Mouse (Mus musculus) stomach, embryonic 15.5 days (tissue): ENCODE measurements at regions not wholly inside any gene's neighbourhood (a gene's known extent, or its start where the extent isn't known, plus 50 kb on each side); places are given as distances from the start of the nearest gene placed in this dataset.

Experiments used
- ATAC-seq: fragments of 200-750 bp; cut with Nextera tagmentation; 2 replicates; pipeline ENCODE4 v1.8.0; 2017; ENCODE audit warnings: low read depth, moderate number of reproducible peaks, moderate TSS enrichment; ENCODE audit not compliant: insufficient read depth, low FRiP score
- H3K27ac ChIP-seq: fragments of 300-500 bp; sonication (generic); 2 replicates; pipeline ENCODE4 v1.5.1; 2015; ENCODE audit warnings: mild to moderate bottlenecking, inconsistent platforms
- H3K27me3 ChIP-seq: fragments of 300-500 bp; sonication (generic); replicated peaks from 2 replicates; pipeline ENCODE4 v1.6.1; 2015; ENCODE audit warnings: inconsistent platforms
- H3K36me3 ChIP-seq: fragments of 300-500 bp; sonication (generic); 2 replicates; pipeline ENCODE4 v1.6.1; 2015; ENCODE audit warnings: inconsistent platforms
- H3K4me1 ChIP-seq: fragments of 300-500 bp; sonication (generic); 2 replicates; pipeline ENCODE4 v1.6.1; 2015; ENCODE audit warnings: inconsistent platforms
- H3K4me2 ChIP-seq: fragments of 300-500 bp; sonication (generic); 2 replicates; pipeline ENCODE4 v1.6.1; 2015; ENCODE audit warnings: mild to moderate bottlenecking, inconsistent platforms
- H3K4me3 ChIP-seq: fragments of 300-500 bp; sonication (generic); replicated peaks from 2 replicates; pipeline ENCODE4 v1.5.1; 2015; ENCODE audit warnings: inconsistent platforms
- H3K9ac ChIP-seq: fragments of 300-500 bp; sonication (generic); 2 replicates; pipeline ENCODE4 v1.6.1; 2015; ENCODE audit warnings: inconsistent platforms
- H3K9me3 ChIP-seq: fragments of 300-500 bp; sonication (generic); 2 replicates; pipeline ENCODE4 v1.6.1; 2016; ENCODE audit warnings: inconsistent platforms
- WGBS: fragments of 180-500 bp; shearing (Covaris S2); methylation state at CpG from one replicate; pipeline ENCODE4 v1.1.7; 2015; 5-methylcytosine and 5-hydroxymethylcytosine counted together

GRCm38 (mm10) chr15:37166744-37167143 is 159.2 kb upstream of the Zfp706 start:
- no peak overlapping the region for H3K4me2 ChIP-seq
- 77% methylated on average over 3 of the region's 3 CpGs for WGBS
- no peaks in the 10 kb centered on the region for H3K9me3 ChIP-seq
- H3K27me3 ChIP-seq, result no peaks in the 10 kb centered on the region
- ATAC-seq, result no peak
- no peaks in the 10 kb centered on the region for H3K36me3 ChIP-seq
- no peak overlapping the region for H3K9ac ChIP-seq
- H3K4me3 ChIP-seq, result no peak overlapping the region
- no peak overlapping the region for H3K27ac ChIP-seq
- H3K4me1 ChIP-seq, result no peaks in the 10 kb centered on the region

DNA sequence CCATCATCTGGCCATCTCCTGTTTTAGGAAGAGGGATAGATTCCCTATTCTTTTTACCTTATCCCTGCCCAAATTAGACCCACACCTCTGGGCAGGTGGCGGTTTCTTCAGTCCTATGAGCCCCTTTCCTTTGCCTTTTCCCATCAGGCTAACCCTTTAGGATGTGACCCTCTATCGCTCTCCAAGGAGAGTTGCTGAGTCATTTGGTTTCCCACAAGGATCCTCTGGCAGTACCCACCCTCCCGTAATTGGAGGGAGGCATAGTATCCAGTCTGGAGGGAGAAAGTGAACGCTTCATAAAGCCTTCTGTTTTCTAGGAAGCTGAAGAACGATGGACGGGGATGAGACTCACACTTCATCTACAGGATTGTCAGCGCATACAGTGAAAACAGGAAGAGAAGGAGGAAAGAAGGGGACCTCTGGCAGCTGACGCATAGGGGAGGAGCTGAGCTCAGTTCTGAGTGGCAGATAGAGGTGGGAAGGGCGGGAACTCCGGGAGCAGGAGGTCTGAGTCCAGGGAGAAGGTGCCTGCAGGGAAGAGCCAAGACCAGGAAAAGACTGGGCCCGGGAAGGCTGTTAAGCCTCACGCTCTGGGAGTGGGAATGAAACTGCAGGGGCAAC is 158.4 kb upstream of the Zfp706 start:
- ATAC-seq, result peak; percentile 79; the same call in 1 of the 2 replicates
- Histone ChIP-seq H3K4me3 (no peak overlapping the region), H3K4me1 (no peaks in the 10 kb centered on the region), H3K27ac (no peak overlapping the region), H3K27me3 (no peaks in the 10 kb centered on the region), H3K36me3 (no peaks in the 10 kb centered on the region), H3K4me2 (peak overlapping the region; percentile 36), H3K9ac (no peak overlapping the region), H3K9me3 (no peaks in the 10 kb centered on the region)
- 20% methylated on average over 12 of the region's 12 CpGs for WGBS

DNA sequence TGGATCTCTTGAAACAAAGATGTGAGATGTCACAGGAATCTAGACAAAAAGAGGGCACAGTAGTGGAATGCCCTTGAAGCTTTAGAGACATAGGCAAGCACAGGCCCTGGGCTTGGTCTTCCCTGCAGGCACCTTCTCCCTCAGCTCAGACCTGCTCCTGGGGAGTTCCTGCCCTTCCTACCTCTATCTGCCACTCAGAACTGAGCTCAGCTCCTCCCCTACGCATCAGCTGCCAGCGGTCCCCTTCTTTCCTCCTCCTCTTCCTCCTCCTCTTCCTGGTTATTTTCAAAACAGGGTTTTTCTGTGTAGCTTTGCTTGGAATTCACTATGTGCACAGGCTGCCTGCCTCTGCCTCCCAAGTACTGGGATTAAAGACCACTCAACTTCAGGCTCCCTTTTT is 157.6 kb upstream of the Zfp706 start:
- Histone ChIP-seq H3K27me3 (no peaks in the 10 kb centered on the region), H3K4me2 (no peak overlapping the region), H3K4me3 (no peak overlapping the region), H3K4me1 (no peaks in the 10 kb centered on the region), H3K27ac (no peak overlapping the region), H3K36me3 (no peaks in the 10 kb centered on the region), H3K9me3 (no peaks in the 10 kb centered on the region), H3K9ac (no peak overlapping the region)
- 49% methylated on average over 2 of the region's 2 CpGs for WGBS
- no peak for ATAC-seq

GRCm38 (mm10) chr15:37164191-37165135 is 156.9 kb upstream of the Zfp706 start:
- no peaks in the 10 kb centered on the region for H3K27me3 ChIP-seq
- H3K4me2 ChIP-seq, result no peak overlapping the region
- no peak for ATAC-seq
- no peaks in the 10 kb centered on the region for H3K4me1 ChIP-seq
- no peak overlapping the region for H3K27ac ChIP-seq
- no peak overlapping the region for H3K4me3 ChIP-seq
- no peaks in the 10 kb centered on the region for H3K36me3 ChIP-seq
- no peaks in the 10 kb centered on the region for H3K9me3 ChIP-seq
- WGBS, result 39% methylated on average over 15 of the region's 15 CpGs
- no peak overlapping the region for H3K9ac ChIP-seq

DNA sequence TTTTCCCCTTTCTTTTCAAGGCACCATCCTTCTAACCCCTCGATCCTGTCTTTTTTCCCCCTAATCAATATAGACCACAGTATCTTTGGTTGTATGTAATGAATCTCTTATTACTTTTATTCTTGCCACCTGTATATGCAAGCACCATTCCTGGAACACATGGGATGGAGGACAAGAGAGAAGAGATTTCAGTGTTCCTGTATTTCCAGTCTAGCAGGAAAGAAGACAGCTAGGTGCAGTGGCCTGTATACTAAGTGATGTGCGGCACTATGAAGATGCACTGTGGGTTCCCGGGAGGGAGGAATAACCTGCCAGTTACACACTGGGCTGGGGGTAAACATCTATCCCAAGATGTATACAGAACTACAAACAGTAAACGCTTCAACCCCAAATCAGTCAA is 152.4 kb upstream of the Zfp706 start:
- Histone ChIP-seq H3K4me1 (no peaks in the 10 kb centered on the region), H3K27ac (peak overlapping the region; percentile 35; the same call in 1 of the 2 replicates), H3K9me3 (no peaks in the 10 kb centered on the region), H3K4me2 (no peak overlapping the region), H3K36me3 (no peaks in the 10 kb centered on the region), H3K9ac (no peak overlapping the region), H3K4me3 (no peak overlapping the region), H3K27me3 (no peaks in the 10 kb centered on the region)
- no peak for ATAC-seq
- WGBS, result 65% methylated on average over 4 of the region's 4 CpGs

DNA sequence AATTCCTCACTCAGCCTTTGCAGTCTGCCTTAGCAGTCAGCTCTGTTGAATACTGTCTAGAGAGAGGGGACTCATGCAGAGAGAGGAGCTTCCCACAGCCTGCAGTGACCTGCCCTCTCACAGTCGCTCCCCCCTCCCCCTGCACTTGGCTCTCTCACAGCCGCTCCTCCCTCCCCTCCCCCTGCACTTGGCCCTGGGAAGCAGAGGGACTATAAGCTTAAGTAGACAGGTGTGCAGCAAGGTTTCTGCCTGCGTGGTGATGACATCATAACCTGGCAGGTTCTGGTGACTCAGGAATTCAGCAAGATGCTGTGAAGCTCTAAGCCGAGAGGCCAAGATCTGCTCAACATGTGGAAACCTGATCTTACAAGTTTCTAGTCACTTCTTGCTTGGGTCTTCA is 151.8 kb upstream of the Zfp706 start:
- H3K36me3 ChIP-seq, result no peaks in the 10 kb centered on the region
- H3K4me3 ChIP-seq, result no peak overlapping the region
- H3K27ac ChIP-seq, result 0 out of 2 replicates have a peak overlapping the region, but pooled peaks have one; percentile 35
- no peaks in the 10 kb centered on the region for H3K27me3 ChIP-seq
- WGBS, result 2% methylated on average over 4 of the region's 4 CpGs
- no peaks in the 10 kb centered on the region for H3K4me1 ChIP-seq
- no peak overlapping the region for H3K4me2 ChIP-seq
- H3K9ac ChIP-seq, result no peak overlapping the region
- peak; percentile 60; the same call in 1 of the 2 replicates for ATAC-seq
- no peaks in the 10 kb centered on the region for H3K9me3 ChIP-seq

DNA sequence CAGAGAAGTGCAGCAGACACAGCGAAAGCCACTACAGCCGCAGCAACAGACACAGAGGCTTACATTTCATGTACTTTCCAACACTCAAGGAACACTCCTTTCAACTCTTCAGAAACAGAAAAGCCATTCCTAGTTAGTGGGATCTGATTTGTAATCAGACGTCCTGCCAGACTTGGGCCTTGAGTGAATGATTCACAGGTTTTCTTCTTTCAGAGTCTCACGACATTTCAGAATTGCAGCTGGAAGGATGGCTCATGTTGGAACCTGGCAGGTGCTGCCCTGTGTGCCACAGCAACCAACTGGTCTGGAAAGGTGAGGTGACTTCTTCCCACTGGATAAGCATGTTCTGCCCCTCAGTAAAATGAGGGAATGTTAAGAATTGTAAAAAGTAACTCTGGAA is 149.8 kb upstream of the Zfp706 start:
- ATAC-seq, result no peak
- 44% methylated on average over 4 of the region's 4 CpGs for WGBS
- Histone ChIP-seq H3K4me1 (no peaks in the 10 kb centered on the region), H3K9ac (no peak overlapping the region), H3K36me3 (no peaks in the 10 kb centered on the region), H3K27me3 (no peaks in the 10 kb centered on the region), H3K4me2 (no peak overlapping the region), H3K4me3 (no peak overlapping the region), H3K27ac (no peak overlapping the region), H3K9me3 (no peaks in the 10 kb centered on the region)

GRCm38 (mm10) chr15:37154934-37155333 is 147.4 kb upstream of the Zfp706 start:
- Histone ChIP-seq H3K27me3 (no peaks in the 10 kb centered on the region), H3K27ac (no peak overlapping the region), H3K4me1 (no peaks in the 10 kb centered on the region), H3K4me3 (no peak overlapping the region), H3K36me3 (no peaks in the 10 kb centered on the region), H3K9ac (no peak overlapping the region), H3K9me3 (no peaks in the 10 kb centered on the region), H3K4me2 (no peak overlapping the region)
- WGBS, result 86% methylated on average over 4 of the region's 4 CpGs
- ATAC-seq, result no peak

DNA sequence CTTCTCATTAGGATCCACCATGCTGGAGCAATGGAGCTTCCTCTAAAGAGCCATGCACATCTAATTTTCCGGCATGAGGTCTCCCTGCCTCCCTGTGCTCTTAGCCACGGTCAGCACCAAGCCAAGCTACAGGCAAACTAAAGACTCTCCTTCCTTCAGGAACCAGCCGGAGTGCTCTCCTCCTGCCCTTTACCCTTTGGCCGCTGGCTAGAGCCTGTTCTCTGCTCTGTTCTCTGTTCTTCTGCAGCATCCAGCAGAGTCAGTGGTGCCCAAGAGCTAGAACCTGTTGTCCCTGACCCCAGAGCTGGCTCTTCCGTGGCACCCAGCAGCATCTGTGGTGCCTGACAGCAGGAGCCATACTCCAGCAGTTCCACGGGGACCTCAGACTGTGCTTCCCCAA is 145.6 kb upstream of the Zfp706 start:
- H3K9ac ChIP-seq, result no peak overlapping the region
- H3K4me2 ChIP-seq, result no peak overlapping the region
- no peak overlapping the region for H3K4me3 ChIP-seq
- H3K27ac ChIP-seq, result no peak overlapping the region
- 78% methylated on average over 6 of the region's 6 CpGs for WGBS
- no peaks in the 10 kb centered on the region for H3K9me3 ChIP-seq
- H3K36me3 ChIP-seq, result no peaks in the 10 kb centered on the region
- ATAC-seq, result no peak
- H3K4me1 ChIP-seq, result no peaks in the 10 kb centered on the region
- no peaks in the 10 kb centered on the region for H3K27me3 ChIP-seq

DNA sequence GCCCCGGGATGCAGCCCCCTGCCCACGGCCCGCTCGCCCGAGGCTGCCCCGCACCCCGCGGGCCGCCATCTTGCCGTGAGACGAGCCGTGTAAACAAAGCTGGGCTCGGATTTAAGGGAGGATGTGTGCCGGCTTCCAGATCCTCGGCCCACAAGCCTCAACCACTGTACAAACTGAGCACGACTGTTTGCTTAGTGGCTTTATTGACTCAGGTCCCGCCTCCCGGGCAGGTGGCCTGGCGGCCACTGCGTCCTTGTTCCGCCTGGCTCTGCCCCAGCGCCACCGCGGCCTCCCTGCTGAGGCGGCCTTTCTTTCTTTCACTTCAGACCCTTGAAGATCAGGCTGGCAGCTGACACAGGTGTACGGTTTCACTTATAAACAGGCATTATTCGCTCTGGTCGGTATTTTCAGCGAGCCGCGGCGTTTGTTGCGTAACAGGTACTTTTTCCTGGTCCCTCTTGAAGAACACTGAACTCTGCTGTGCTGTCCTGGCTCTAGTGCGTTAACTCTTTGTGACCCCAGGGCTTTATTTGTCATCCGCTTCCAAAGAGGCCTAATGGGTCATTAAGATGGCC is 128.1 kb upstream of the Zfp706 start:
- H3K27ac ChIP-seq, result peak overlapping the region; percentile 84
- no peaks in the 10 kb centered on the region for H3K36me3 ChIP-seq
- H3K9ac ChIP-seq, result peak overlapping the region; percentile 17; the same call in 1 of the 2 replicates
- no peaks in the 10 kb centered on the region for H3K4me1 ChIP-seq
- no peaks in the 10 kb centered on the region for H3K9me3 ChIP-seq
- no peaks in the 10 kb centered on the region for H3K27me3 ChIP-seq
- peak overlapping the region; percentile 72 for H3K4me2 ChIP-seq
- H3K4me3 ChIP-seq, result peak overlapping the region; percentile 49
- peak; percentile 90 for ATAC-seq
- 2% methylated on average over 35 of the region's 35 CpGs for WGBS

- Histone ChIP-seq H3K27ac (peak overlapping the region; percentile 84), H3K36me3 (no peaks in the 10 kb centered on the region), H3K9me3 (no peaks in the 10 kb centered on the region), H3K4me2 (peak overlapping the region; percentile 72), H3K27me3 (no peaks in the 10 kb centered on the region), H3K4me1 (no peaks in the 10 kb centered on the region), H3K9ac (peak overlapping the region; percentile 17; the same call in 1 of the 2 replicates), H3K4me3 (peak overlapping the region; percentile 49)
- 27% methylated on average over 20 of the region's 20 CpGs for WGBS
- ATAC-seq, result peak; percentile 41; the same call in 1 of the 2 replicates
Observed at GRCm38 (mm10) chr15:37134913-37135589, 127.5 kb upstream of the Zfp706 start.
